Mouse (Mus musculus): ENCODE results near the gene Ggcx.
A peak's percentile ranks its signal among the peaks of the same experiment; 100 is the strongest.

Ggcx gene

DNA sequence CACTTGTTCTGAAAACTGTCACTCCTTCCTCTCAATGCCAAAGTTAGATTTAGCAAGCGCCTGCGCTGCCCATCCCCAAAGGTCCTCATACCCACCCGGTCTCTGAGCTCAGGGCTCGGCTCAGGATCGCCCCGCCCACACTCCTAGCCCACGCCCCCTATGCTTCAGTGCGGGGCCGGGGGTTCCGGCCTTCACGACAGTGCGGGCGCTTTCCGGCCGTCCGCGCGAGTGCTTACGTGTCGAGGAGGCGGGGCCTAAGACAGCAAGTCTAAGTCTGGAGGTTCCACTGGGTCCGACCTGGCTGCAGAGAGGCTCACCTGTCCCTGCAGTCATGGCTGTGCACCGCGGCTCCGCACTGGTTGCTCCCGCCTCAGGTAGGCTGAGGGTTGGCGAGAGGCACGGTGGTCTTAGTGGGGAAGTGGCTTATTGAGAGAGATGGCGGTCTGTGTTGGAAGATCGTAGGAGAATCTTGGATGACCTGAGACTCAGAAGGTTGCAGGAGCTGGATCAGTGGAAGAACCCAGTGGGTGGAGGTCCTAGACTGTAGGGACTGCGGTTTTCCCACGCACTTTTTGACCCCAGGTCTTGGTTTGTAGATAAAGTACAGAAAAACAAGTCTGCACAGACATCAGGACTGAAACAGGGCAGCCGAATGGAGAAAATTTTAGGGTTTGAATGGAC, at the start of gene Ggcx:
Gene Ggcx (plus strand): TSS at position 233 of the 681 bp plus-strand sequence.
- peak; percentile 98 for DNase-seq

DNA sequence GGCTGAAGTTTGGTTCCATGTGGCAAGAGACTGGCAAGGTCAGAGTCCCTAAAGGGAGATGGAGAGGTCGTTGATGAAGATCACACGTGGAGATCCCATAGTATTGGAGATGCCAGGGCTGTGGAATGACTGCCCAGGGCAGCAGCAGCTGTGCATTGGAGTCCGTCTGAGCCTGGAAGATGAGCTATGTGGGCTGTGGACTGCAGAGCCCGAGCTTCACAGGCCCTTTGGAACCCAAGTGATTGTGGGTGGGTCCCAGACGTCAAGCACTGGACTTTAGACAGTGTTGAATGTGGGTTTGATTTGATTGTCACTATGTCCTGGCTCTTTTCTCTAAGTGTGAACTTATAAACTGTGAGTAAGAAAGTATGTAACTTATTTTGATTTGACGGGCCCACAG, 49.1 kb upstream of the Ggcx start:
- DNase-seq = no peak

DNA sequence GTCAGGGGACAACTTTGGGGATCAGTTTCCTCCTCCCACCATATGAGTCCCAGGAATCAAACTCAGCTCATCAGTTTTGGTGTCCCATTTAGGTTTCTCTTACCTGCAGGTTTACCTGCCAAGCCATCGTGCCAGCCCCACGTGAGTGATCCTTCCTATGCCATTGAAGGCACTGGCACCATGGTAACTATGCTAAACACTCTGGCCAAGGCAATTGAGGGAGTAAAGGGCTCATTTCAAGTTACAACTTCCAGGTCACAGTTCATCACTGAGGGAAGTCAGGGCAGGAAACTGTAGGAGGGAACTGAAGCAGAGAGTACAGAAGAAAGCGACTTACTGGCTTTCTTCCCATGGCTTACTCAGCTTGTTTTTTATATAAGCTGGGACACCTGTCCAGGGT, 47.8 kb upstream of the Ggcx start:
- DNase-seq = no peak

DNA sequence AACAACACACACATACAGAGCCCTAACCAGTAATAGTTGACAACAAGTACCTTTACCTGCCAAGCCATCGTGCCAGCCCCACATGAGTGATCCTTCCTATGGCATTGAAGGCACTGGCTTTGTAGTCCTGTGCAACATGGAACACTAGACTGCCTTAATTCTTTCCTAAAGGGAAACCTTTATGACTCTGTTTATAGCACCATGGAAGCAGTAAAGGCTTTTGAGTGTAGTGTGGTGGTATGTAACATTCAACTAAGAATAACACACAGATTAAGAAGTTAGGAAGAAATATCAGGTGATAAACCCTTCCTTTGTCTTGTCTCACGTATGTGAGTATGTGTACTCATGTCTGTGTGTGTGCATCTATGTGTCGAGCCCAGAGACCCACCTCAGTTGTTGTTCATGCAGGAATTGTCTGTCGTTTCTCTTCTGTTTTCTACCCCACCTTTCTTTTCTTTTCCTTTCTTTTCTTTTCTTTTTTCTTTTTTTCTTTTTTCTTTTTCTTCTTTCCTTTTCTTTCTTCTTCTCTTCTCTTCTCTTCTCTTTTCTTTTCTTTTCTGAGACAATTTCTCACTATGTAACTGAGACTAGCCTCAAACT, 47.2 kb upstream of the Ggcx start, which contains the start of gene Rnf181:
Gene Rnf181 (minus strand): TSS at position 113 of the 600 bp plus-strand sequence.
- DNase-seq = no peak

DNA sequence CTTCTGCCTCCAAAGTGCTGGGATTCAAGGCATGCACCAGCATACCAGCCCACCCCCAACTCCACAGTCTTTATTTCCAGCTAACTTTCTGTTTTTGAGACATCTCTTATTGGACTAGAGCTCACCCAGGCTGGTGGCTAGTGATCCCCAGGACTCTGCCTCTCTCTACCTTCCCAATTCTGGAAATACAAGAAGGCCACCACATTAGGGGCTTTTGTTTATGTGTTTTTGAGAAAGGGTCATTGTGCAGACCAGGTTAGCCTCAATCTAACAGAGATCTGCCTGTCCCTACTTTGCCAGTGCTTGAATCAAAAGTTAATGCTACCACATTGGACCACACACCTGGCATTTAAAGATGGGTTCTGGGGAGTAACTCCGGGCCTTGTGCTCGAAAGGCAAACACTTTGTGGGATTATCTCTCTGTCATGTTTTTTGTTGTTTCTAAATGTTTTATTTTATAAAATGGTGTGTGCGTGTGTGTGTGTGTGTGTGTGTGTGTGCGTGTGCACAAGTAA, 46.6 kb upstream of the Ggcx start:
- DNase-seq = no peak

DNA sequence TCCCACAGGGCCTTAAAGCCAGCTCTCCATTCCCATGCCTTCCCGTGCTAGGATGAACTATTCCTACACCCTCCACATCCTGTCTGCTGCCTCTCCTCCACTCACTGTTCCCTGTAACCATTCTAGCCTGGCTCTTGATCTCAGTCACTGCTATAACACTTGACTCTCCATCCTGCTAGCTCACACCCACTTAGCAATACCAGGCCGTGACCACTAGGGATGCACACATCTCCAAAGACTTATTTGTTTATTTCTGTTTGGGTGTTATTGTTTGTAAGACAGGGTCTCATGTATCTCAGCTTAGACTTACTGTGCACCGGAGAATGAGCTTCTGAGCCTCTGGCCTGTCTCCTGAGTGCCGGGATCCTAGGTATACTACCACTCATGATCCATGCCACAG, 44.6 kb upstream of the Ggcx start:
- no peak for DNase-seq

DNA sequence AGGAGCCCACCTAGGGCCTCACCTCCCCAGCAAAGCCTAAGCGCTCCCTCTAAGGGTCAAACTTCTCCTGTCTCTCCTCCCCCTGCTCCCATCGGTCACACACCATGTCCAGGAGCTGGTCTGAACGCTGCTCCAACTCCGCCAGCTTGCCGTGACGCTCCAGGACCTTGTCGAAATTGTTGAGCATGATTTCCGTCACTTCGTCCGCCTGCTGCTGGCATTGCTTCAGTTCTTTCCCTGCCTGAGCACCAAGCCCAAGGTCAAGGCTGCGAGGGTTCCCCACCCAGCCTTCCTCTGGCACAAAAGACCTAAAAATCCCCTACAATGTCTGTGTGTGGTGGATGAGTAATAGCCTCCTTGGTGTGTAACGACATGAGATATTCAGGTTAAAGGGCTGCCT, 44.0 kb upstream of the Ggcx start:
- DNase-seq = no peak

DNA sequence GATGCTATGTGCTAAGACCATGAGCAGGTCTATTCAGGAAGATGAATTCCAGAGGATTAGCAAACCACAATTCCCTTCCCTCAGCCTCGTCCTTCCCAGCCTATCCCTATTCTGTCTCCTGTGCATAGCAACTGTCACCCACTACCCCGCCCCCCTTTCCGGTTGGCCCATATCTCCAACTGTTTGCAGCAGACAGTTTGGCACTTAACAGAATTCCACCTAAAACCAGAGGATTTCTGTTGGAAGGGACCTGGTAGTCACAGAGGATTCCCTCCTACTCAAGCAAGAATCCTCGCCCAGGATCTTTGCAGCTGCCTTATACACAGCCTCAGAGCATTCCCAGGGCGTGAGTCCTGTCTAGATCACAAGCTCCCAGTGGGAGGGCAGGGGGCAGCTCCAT, 43.0 kb upstream of the Ggcx start:
- peak in 1 of 2 experiments; percentile 65 for DNase-seq

DNA sequence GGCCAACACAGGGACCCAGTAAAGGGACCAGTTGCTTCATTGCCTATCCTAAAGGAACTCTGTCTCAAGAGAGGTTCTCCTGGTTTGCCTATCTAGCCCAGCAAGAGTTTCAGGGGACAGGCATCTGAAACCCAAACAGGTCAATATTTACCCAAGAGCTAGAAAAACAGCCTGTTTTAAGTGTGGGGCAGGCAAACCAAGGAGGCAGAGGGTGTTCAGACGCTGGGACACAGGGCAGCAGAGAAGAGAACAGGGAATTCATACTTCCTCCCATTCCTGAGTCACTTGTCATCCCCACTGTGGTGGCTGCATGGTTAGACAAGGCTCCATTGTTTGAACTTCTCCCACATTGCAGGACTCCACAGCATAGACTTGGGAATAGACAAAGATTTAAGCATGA, 42.5 kb upstream of the Ggcx start:
- DNase-seq = no peak

DNA sequence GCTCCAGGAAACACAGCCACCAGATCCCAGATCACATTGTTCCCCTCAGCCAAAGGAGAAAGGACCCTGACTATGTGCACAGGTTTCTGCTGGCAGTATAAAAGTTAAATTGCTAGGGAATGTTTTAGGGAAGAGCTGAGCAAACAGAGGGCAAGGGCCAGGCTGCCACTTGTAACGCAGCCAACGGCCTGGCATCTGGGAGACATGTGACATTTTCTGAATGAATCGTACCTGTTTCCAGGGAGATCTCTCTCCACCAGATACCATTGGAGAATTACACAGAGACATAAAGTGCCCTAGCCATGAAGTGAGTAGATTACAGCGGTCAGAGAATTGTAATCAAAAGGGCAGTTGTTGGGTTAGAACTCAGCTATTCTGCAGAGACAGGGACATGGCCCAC, 40.9 kb upstream of the Ggcx start:
- DNase-seq = no peak

DNA sequence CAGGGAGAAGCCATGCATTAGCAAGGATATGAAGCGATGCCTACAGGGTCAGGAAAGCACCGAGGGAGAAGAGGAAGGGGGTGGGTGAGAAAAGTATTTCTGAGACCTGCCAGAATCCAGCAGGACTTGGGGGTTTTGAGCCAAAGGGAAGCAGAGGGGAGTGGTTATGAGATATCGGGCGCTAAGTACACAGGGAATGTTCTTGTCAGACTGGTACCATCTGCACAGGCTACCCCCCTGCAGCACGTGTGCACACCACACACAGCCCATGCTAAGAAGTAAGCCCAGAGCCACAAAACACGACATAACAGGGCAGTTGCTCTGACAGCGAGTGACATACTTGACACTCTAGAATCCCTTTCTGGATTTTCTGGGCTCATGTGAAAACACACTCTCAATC, 39.9 kb upstream of the Ggcx start:
- DNase-seq = no peak

DNA sequence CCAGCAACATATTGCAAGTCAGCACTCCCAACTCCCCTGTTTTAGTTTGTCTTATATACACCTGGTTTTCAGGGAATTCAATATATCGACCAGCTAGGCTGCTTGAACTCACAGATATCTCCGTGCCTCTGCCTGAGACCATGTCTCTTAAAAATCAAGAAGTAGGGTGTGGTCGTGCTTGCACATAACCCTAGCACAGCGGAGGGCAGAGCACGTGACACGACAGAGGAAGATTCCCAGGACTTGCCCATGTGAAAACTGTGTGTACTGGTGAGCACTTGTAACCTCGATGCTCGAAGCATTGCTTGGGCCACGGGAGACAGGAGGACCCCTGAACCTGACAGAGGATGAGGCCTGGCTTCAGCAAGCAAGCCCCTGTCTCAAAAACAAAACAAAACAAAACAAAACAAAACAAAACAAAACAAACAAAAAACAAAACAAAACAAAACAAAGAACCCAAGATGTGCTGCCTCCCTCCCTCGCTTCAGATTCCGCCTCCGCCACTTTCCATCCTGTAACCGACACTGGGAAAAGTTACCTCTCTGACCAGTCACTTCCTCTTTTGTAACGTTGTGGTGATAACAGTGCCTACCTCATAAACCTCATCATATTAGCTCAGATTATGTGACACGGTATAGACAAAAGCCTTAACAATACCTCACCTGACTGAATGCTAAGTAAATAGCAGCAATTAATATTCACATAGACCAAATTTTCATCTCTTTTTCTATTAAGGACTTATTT, 39.1 kb upstream of the Ggcx start:
- DNase-seq = no peak

DNA sequence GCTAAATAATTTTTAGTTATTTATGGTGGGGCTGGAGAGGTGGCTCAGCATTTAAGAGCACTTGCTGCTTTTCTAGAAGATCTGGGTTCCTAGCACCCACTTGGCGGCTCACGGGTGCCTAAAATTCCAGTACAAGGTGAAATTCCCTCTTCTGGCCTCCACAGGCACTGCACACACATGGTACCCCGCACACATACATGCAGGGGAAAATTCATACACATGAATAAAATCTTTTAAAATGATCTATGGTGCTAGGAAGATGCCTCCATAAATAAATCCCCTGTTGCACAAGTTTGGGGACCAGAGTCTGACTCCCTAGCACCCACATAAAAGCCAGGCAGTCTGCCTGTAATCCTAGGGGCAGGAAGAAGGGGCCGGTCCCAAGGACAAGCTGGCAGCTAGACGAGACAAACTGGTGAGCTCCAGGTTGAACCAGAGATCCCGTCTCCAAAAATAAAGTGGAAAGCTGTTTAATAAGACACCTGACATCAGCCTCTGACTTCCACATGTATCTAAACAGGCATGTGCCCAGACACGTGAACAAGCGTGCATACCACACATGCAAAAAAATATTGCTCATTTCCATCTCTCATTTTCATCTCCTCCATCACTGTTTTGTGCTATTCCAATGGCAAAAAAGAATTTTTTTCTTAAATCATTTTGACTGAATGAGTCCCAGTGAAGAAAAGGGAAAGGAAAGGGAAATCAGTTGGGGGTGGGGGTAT, 35.4 kb upstream of the Ggcx start:
- no peak for DNase-seq

DNA sequence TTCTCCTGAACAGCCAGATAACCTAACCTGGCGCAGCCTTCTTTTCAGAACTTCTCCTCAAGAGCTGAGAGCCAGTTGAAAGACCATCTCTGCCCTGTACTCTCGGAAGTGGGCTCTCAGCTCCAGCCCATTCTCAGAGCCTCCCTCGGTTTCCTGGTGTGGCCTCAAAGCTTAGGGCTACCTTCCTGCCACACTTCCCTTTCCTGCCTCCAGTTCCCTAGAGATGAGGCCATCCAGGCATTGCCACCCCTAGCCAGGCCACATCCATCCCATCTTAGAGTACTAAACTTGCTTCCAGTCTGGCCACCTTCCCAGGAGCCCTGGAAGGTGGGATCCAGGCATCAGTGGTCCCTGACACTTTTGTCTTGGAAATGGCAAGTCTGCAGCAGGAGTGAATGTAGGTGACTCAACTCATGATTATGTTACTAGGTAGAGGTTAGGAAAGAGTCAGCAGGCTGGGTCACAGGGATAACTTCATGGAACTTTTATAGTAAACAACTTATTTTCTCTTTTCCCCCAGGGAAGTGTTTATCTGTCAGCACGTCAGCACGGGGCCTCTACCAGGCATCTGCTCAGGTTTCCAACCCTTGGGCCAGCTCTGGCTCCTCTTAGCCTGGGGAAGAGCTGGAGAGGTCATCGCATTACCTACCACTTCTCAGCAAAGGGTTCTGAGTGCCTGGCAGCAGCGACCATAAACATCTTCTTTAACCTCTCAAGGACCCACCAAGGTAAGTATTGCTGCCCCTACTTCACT, 34.6 kb upstream of the Ggcx start:
- peak in 1 of 2 experiments; percentile 43 for DNase-seq

DNA sequence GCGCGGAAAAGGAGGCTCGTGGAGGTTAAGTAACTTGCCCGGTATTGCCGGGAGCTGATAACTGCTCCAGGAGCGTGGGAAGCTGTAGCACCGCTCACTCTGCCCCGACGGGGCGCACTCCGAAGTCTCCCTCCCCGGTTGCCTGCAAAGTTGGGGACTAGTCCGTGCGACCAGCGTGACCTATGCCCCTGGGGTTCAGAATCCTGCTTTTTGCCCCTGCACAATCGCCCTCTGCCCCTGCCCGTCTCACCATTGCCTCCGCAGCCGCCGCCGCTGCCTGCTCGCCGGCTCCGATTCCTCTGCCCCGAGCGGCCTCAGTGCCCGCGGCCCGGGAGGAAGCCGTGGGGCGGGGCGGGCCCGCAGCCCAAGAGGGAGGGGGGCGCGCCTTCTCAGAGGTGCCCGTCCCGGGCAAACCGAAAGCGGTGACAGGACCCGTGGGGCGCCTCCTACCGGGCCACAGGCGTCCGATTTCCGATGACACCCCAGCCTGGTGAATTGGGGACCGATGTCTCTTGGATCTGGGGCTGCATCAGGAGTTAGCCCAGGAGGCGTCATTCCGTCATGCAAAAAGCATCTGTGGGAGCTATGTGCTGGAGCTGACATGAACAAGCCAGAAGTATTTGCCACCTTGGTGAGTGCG, 33.9 kb upstream of the Ggcx start, which contains the start of gene Vamp5:
Gene Vamp5 (minus strand): TSS at position 338 of the 640 bp plus-strand sequence.
- peak; percentile 84 to 90 for DNase-seq

DNA sequence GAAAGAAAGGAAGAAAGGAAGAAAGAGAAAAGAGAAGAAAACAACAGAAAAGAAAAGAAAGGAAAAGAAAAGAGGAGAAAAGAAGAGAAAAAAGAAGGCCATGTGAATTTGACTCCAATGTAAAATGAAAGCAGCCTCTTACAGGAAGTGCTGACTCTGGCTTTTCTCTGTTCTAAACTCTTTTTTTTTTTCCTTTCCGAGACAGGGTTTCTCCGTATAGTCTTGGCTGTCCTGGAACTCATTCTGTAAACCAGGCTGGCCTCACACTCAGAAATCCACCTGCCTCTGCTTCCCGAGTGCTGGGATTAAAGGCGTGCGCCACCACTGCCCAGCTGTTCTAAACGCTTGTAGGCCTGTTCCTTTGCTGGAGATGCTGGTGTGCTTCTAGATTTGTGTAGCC, 31.6 kb upstream of the Ggcx start:
- DNase-seq = no peak

DNA sequence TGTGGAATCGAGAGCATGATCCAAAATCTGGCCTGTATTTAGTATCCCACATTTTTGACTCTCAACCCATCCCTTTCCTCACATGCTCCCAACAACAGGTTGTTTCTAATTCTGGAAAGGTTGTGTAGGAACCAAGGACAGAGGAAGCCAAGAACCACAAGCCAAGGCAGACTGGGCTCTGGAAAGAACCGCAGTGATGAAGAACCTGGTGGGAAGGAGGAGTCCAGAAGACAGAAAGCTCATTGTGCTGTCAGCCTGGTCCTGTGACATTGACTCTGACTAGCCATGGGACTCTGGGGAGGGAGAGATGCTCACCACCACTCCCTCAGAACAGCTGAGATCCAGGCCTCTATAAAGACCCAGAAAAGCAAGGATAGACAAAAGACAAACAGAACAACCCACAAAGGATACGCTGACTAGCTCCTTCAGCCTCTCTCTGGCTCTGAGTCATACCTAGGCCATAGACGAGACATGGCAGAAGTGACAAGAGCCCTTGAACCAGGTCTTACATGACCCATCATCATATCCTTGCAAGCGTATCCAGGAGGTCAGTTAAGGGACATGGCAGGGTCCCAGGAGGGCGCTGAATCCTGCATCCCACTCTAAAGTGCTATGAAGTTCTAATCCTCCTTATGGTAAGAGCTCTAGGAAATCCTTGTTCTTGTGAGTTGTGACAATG, 30.8 kb upstream of the Ggcx start:
- no peak for DNase-seq

DNA sequence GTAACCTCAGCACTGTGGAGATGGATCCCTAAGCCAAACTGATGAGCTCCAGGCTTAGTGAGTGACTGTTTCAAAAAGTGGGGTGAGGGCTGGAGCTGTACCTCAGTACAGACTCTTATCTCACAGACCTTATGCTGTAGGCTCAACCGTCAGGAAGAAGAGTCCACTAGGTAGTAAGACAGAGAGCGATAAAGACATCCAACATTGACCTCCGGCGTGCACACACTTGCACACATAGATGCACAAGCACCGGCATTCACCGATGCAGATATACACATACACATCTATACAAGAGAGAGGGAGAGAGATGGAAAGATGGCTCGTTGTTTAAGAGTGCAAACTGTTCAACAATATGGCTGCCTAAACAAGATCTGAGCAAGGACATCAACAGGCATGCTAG, 30.2 kb upstream of the Ggcx start:
- DNase-seq = no peak

DNA sequence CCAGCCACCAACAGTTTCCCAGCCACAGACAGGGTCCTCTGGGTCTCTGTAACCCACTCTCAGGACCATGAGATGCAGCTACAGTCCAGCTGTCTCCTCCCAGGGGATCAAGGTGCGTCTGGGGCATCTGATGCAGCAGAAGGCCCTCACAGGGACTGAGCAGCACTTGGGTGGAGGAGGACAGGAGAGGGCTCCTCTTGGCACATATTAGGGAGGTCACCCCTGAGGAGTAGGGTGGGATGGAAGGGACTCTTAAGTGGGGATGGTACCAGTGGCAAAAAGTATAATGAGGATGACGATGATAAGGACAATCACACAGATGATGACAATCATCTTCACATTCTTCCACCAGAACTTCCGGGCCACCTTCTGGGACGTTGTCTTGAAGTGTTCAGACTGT, 28.9 kb upstream of the Ggcx start:
- DNase-seq = no peak

DNA sequence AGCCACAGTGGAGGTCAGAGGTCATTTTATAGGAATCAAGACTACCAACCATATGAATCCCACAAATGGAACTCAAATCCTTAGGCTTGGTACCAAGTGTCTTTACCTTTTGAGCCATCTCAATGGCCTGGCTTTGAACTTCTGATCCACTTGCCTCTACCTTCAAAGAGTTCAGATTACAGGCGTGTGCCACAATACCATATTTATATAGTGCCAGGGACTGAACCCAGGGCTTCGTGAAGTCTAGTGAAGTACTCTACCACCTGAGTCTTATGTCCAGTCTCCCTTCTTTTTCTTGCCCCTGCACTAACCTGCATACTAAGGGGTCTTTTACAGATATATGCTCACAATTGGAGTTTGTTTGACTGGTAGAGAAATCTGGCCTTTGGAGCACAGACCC, 27.5 kb upstream of the Ggcx start:
- no peak for DNase-seq

DNA sequence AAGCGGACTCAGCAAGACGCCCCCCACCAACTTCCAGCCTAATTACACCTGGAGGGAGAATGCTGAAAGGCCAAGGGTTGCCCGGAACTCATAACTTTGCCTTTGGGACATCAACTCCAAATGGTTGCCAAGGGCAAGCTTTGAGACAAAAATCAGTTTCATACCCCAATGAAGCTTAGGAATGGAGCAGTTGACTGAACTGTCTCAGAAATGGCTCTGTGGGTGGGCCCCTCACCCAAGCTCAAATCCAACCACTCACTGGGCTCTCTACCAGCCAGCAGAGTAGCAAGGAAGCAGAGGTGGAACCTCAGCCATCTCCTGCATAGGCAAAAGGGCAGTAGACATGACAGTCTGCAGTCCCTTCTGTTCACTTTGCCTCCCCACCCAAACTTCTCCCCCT, 26.3 kb upstream of the Ggcx start:
- DNase-seq = no peak
